Mouse (Mus musculus) stomach, postnatal 0 days (tissue): ENCODE data around the gene Jhy.

Experiments used
- CTCF ChIP-seq: IDR thresholded peaks from 2 replicates; pipeline ENCODE4 v1.5.1; 2016; ENCODE audit warnings: antibody characterized with exemption, low read depth, mild to moderate bottlenecking, moderate library complexity
- EP300 ChIP-seq: optimal IDR thresholded peaks from 2 replicates; pipeline ENCODE3; 2016; ENCODE audit warnings: antibody characterized with exemption

- TF ChIP-seq CTCF (no peak), EP300 (no peak)
Observed at GRCm38 (mm10) chr9:40908411-40908810, 55.5 kb downstream of the Jhy start.
